Mouse (Mus musculus) neutrophil, adult 83 days (primary cell): ENCODE data around the gene Mfng. TPM values are rescaled to one million over a fixed set of nuclear protein-coding genes. Genes with fewer than 3 reads are reported as not detected.

Experiments
- total RNA-seq, 2 experiments: library from RNA; stranded (reverse); gene quantifications; one replicate each; pipeline ENCODE4 v1.2.4; 2023

The Mfng gene
- total RNA-seq, result 10 to 100 TPM; 13.3 to 16.6 TPM

DNA sequence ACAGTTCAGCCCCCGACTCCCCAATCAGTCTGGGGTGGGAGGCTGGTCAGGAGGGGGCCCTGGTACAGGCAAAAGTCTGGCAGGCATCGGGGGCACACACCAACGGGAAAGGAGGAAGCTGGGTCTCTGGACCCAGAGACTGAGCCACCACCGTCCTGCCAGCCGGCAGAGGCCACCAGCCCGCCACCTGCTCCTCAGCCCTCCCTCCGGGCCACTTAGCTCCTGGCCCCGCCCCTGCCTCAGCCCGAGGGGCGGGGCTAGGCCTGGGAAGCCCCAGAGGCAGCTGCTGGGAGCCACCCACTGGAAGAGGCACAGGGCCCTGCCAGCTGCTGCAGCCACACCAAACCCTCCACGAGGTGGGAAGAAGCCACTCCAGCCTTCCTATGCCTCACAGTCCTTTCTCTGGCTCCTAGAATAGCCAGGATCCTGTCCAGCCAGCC lies at the start of gene Mfng:
TSS of gene Mfng (minus strand) at position 186 of the 440 bp plus-strand sequence.

GRCm38 (mm10) chr15:78802776-78803391 lies 29.6 kb upstream of the Mfng start, which contains the start of gene Card10:
Card10 (minus strand) TSS chr15:78803042.

DNA sequence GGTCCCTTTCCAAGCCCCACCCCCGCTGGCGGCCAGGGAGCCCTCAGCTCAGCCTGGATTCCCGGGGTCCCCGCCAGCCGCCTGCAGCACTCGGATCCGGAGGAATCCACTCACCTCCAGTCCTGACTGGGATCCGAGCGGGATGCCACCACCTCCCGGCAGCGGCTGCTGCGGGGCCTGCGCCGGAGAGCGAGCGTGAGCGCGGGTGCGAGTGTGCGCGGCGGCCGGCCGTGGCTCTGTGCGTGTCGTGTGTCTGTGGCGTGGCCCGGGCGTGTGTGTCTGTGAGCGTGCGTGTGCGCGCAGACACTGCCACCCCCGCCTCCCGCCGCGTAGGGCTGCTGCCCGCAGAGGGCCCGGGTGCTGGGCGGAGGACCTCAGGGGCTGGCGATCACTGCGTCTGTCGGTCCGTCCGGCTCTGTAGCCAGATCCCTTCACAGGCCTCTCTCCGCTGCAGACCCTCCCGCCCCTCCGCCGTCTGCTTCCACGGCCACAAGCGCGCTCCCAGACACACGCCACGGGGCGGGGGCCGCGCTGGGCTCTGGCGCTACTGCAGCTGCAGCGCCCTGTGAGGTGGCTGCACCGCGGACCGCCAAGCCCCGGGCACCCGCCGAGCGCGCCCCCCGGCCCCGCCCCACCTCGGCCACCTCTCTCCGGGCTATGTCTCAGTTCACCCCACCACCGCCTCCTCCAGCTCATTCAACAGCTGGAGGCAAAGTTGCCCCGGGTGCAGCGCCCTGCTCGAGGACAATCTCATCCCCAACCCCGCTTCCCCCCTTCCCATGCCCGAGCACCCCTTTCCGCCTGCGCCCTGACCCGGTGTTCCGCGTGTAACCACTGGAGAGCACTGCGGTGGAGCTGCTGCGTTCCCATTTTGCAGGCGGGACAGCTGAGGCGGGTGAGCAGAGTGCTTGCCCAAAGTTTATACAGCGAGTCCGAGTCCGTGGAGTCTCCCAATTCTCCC lies 54.7 kb downstream of the Mfng start, which contains the start of gene Elfn2:
TSS of gene Elfn2 (minus strand) at position 482 of the 961 bp plus-strand sequence.

Other genes with a start within 250 kb of the Mfng start
- gene C1qtnf6, start 242.1 kb downstream of the Mfng start, total RNA-seq, result 1 to 10 TPM in 1 of 2 experiments, under 1 TPM in 1; 0.92 to 1.5 TPM
- not detected for gene Sstr3, start 228.8 kb downstream of the Mfng start, total RNA-seq
- 1,000 to 10,000 TPM; 1,433 to 1,468 TPM for gene Rac2, start 200.7 kb downstream of the Mfng start, total RNA-seq
- 100 to 1,000 TPM; 159 to 178 TPM for gene Cyth4, start 176.4 kb downstream of the Mfng start, total RNA-seq
- gene Elfn2, start 54.7 kb downstream of the Mfng start, total RNA-seq, result under 1 TPM; 0.11 to 0.33 TPM
- 10 to 100 TPM; 32.7 to 36.8 TPM for gene Card10, start 29.6 kb upstream of the Mfng start, total RNA-seq
- gene Cdc42ep1, start 69.1 kb upstream of the Mfng start, total RNA-seq, result under 1 TPM; 0.22 to 0.42 TPM
- not detected for gene Lgals2, start 82.1 kb upstream of the Mfng start, total RNA-seq
- 10 to 100 TPM; 69.9 to 79.0 TPM for gene Gga1, start 103.7 kb upstream of the Mfng start, total RNA-seq
- 1 to 10 TPM in 1 of 2 experiments, not detected in 1; 1.1 TPM for gene Gm49510, start 126.2 kb upstream of the Mfng start, total RNA-seq
- gene Sh3bp1, start 126.3 kb upstream of the Mfng start, total RNA-seq, result 10 to 100 TPM; 78.4 to 90.7 TPM
- 1 to 10 TPM; 2.2 to 3.2 TPM for gene Pdxp, start 140.4 kb upstream of the Mfng start, total RNA-seq
- gene Lgals1, start 153.2 kb upstream of the Mfng start, total RNA-seq, result 100 to 1,000 TPM; 207 to 230 TPM
- gene Nol12, start 161.5 kb upstream of the Mfng start, total RNA-seq, result 10 to 100 TPM; 20.0 to 20.1 TPM
- 100 to 1,000 TPM; 154 to 157 TPM for gene Triobp, start 174.2 kb upstream of the Mfng start, total RNA-seq